Mouse (Mus musculus): ENCODE measurements around the gene Ccdc110. TPM values are rescaled to one million over a fixed set of nuclear protein-coding genes. Genes with fewer than 3 reads are reported as not detected.

The Ccdc110 gene
- polyA plus RNA-seq, 1 experiment from 2014 or later: not detected

GRCm38 (mm10) chr8:45950622-45951021, 16.2 kb downstream of the Ccdc110 start:
- H3K4me1 ChIP-seq (replicated peaks; ENCODE audit: control insufficient read depth, insufficient read depth, low read length): no peaks in the 10 kb centered on the region
- no peaks in the 10 kb centered on the region for H3K9me3 ChIP-seq (ENCODE audit: control insufficient read depth)
- H3K27me3 ChIP-seq (replicated peaks; ENCODE audit: control insufficient read depth, insufficient read depth, low read length): no peaks in the 10 kb centered on the region
- no peak overlapping the region for H3K4me3 ChIP-seq (ENCODE audit: low read depth, low read length)
- ATAC-seq: no peak
- H3K27ac ChIP-seq (ENCODE audit: low read depth, low read length): no peak overlapping the region
- WGBS: 53% methylated on average over 2 of the region's 2 CpGs
- H3K36me3 ChIP-seq (ENCODE audit: control insufficient read depth, insufficient read depth): no peaks in the 10 kb centered on the region
- H3K4me2 ChIP-seq (replicated peaks; ENCODE audit: low read depth): no peak overlapping the region
- no peak for TF ChIP-seq CTCF (IDR thresholded peaks at IDR 0.05; ENCODE audit: low read depth)
- no peak overlapping the region for H3K9ac ChIP-seq (ENCODE audit: low read depth, low read length)

GRCm38 (mm10) chr8:45970894-45971293, 36.5 kb downstream of the Ccdc110 start:
- no peaks in the 10 kb centered on the region for H3K27me3 ChIP-seq (replicated peaks; ENCODE audit: control insufficient read depth, insufficient read depth, low read length)
- no peaks in the 10 kb centered on the region for H3K36me3 ChIP-seq (ENCODE audit: control insufficient read depth, insufficient read depth)
- peak; percentile 37 for TF ChIP-seq CTCF (IDR thresholded peaks at IDR 0.05; ENCODE audit: low read depth)
- 0 out of 2 replicates have a peak, but pooled peaks cover 3% of the 10 kb centered on the region for H3K9me3 ChIP-seq (ENCODE audit: control insufficient read depth)
- H3K9ac ChIP-seq (ENCODE audit: low read depth, low read length): no peak overlapping the region
- 97% methylated on average over 12 of the region's 12 CpGs for WGBS
- H3K4me3 ChIP-seq (ENCODE audit: low read depth, low read length): no peak overlapping the region
- ATAC-seq: no peak
- H3K27ac ChIP-seq (ENCODE audit: low read depth, low read length): no peak overlapping the region
- H3K4me2 ChIP-seq (replicated peaks; ENCODE audit: low read depth): no peak overlapping the region
- H3K4me1 ChIP-seq (replicated peaks; ENCODE audit: control insufficient read depth, insufficient read depth, low read length): peaks cover 6% of the 10 kb centered on the region

- WGBS: 72% methylated on average over 8 of the region's 8 CpGs
- Histone ChIP-seq H3K4me3 (ENCODE audit: low read depth, low read length) (no peak overlapping the region), H3K4me1 (replicated peaks; ENCODE audit: control insufficient read depth, insufficient read depth, low read length) (peaks cover 10% of the 10 kb centered on the region), H3K27ac (ENCODE audit: low read depth, low read length) (no peak overlapping the region), H3K9ac (ENCODE audit: low read depth, low read length) (no peak overlapping the region), H3K27me3 (replicated peaks; ENCODE audit: control insufficient read depth, insufficient read depth, low read length) (no peaks in the 10 kb centered on the region), H3K36me3 (ENCODE audit: control insufficient read depth, insufficient read depth) (no peaks in the 10 kb centered on the region), H3K4me2 (replicated peaks; ENCODE audit: low read depth) (peak overlapping the region; percentile 85; the same call in 1 of the 2 replicates), H3K9me3 (ENCODE audit: control insufficient read depth) (0 out of 2 replicates have a peak, but pooled peaks cover 3% of the 10 kb centered on the region)
- ATAC-seq: no peak
- TF ChIP-seq CTCF (IDR thresholded peaks at IDR 0.05; ENCODE audit: low read depth): no peak; the same call in 1 of the 2 replicates
Observed at GRCm38 (mm10) chr8:45973988-45974505, 39.6 kb downstream of the Ccdc110 start.

GRCm38 (mm10) chr8:45975126-45975836, 40.9 kb downstream of the Ccdc110 start, which contains the start of the genes 1700029J07Rik and Ufsp2:
TSS of gene 1700029J07Rik (minus strand) at chr8:45975252.
TSS of gene Ufsp2 (plus strand) at chr8:45975528.
- peak within 1 kb of the TSS; percentile 85 for H3K4me2 ChIP-seq (replicated peaks; ENCODE audit: low read depth)
- peaks cover 10% of the 10 kb centered on the region for H3K4me1 ChIP-seq (replicated peaks; ENCODE audit: control insufficient read depth, insufficient read depth, low read length)
- H3K9ac ChIP-seq (ENCODE audit: low read depth, low read length): peak within 1 kb of the TSS; percentile 52
- peak; percentile 59 for TF ChIP-seq CTCF (IDR thresholded peaks at IDR 0.05; ENCODE audit: low read depth)
- H3K36me3 ChIP-seq (ENCODE audit: control insufficient read depth, insufficient read depth): no peaks in the 10 kb centered on the region
- no peaks in the 10 kb centered on the region for H3K27me3 ChIP-seq (replicated peaks; ENCODE audit: control insufficient read depth, insufficient read depth, low read length)
- H3K9me3 ChIP-seq (ENCODE audit: control insufficient read depth): 0 out of 2 replicates have a peak, but pooled peaks cover 3% of the 10 kb centered on the region
- WGBS: under 1% methylated on average over 57 of the region's 57 CpGs
- ATAC-seq: peak; percentile 97
- H3K4me3 ChIP-seq (ENCODE audit: low read depth, low read length): peak within 1 kb of the TSS; percentile 77
- peak within 1 kb of the TSS; percentile 60 for H3K27ac ChIP-seq (ENCODE audit: low read depth, low read length)

GRCm38 (mm10) chr8:45975837-45976468, 41.5 kb downstream of the Ccdc110 start:
- H3K4me2 ChIP-seq (replicated peaks; ENCODE audit: low read depth): peak overlapping the region; percentile 85
- peaks cover 10% of the 10 kb centered on the region for H3K4me1 ChIP-seq (replicated peaks; ENCODE audit: control insufficient read depth, insufficient read depth, low read length)
- 48% methylated on average over 11 of the region's 11 CpGs for WGBS
- H3K27ac ChIP-seq (ENCODE audit: low read depth, low read length): peak overlapping the region; percentile 60
- no peak for TF ChIP-seq CTCF (IDR thresholded peaks at IDR 0.05; ENCODE audit: low read depth)
- 0 out of 2 replicates have a peak, but pooled peaks cover 3% of the 10 kb centered on the region for H3K9me3 ChIP-seq (ENCODE audit: control insufficient read depth)
- H3K9ac ChIP-seq (ENCODE audit: low read depth, low read length): peak overlapping the region; percentile 52
- H3K4me3 ChIP-seq (ENCODE audit: low read depth, low read length): peak overlapping the region; percentile 77
- peaks cover 4% of the 10 kb centered on the region; the same call in 1 of the 2 replicates for H3K36me3 ChIP-seq (ENCODE audit: control insufficient read depth, insufficient read depth)
- no peaks in the 10 kb centered on the region for H3K27me3 ChIP-seq (replicated peaks; ENCODE audit: control insufficient read depth, insufficient read depth, low read length)
- ATAC-seq: no peak

GRCm38 (mm10) chr8:45986665-45987064, 52.2 kb downstream of the Ccdc110 start:
- no peak overlapping the region for H3K9ac ChIP-seq (ENCODE audit: low read depth, low read length)
- H3K27me3 ChIP-seq (replicated peaks; ENCODE audit: control insufficient read depth, insufficient read depth, low read length): no peaks in the 10 kb centered on the region
- no peaks in the 10 kb centered on the region for H3K4me1 ChIP-seq (replicated peaks; ENCODE audit: control insufficient read depth, insufficient read depth, low read length)
- no peak for ATAC-seq
- no peaks in the 10 kb centered on the region for H3K9me3 ChIP-seq (ENCODE audit: control insufficient read depth)
- TF ChIP-seq CTCF (IDR thresholded peaks at IDR 0.05; ENCODE audit: low read depth): no peak
- H3K27ac ChIP-seq (ENCODE audit: low read depth, low read length): no peak overlapping the region
- peaks cover 51% of the 10 kb centered on the region for H3K36me3 ChIP-seq (ENCODE audit: control insufficient read depth, insufficient read depth)
- no peak overlapping the region for H3K4me2 ChIP-seq (replicated peaks; ENCODE audit: low read depth)
- WGBS: 56% methylated on average over 3 of the region's 3 CpGs
- H3K4me3 ChIP-seq (ENCODE audit: low read depth, low read length): no peak overlapping the region
